Mouse (Mus musculus): Measurements from ENCODE around the gene Gtf2b.

Gtf2b gene

GRCm38 (mm10) chr3:142764995-142765777 is at the start of gene Gtf2b:
Gene Gtf2b (plus strand): TSS chr3:142765045.
- in situ Hi-C loops (cut with MboI, MseI): no loop called here

GRCm38 (mm10) chr3:142725481-142725880 is 39.4 kb upstream of the Gtf2b start:
- in situ Hi-C loops (cut with MboI, MseI): no loop called here

GRCm38 (mm10) chr3:142725969-142726672 is 38.7 kb upstream of the Gtf2b start:
- in situ Hi-C loops (cut with MboI, MseI): no loop called here

GRCm38 (mm10) chr3:142734291-142734690 is 30.6 kb upstream of the Gtf2b start:
- in situ Hi-C loops (cut with MboI, MseI): no loop called here

- in situ Hi-C loops (cut with MboI, MseI): loop anchor here (10.0 kb wide), 1 partner anchor 1154 kb away; no protein-coding TSS in a partner anchor
Measured at GRCm38 (mm10) chr3:142740896-142741295, 23.9 kb upstream of the Gtf2b start.

- in situ Hi-C loops (cut with MboI, MseI): loop anchor here (10.0 kb wide), 1 partner anchor 1151 kb away; no protein-coding TSS in a partner anchor
Measured at GRCm38 (mm10) chr3:142743973-142744898, 20.6 kb upstream of the Gtf2b start.

- in situ Hi-C loops (cut with MboI, MseI): loop anchor here (10.0 kb wide), 1 partner anchor 1150 kb away; no protein-coding TSS in a partner anchor
Measured at GRCm38 (mm10) chr3:142745076-142745475, 19.8 kb upstream of the Gtf2b start.

GRCm38 (mm10) chr3:142747673-142748072 is 17.2 kb upstream of the Gtf2b start:
- in situ Hi-C loops (cut with MboI, MseI): loop anchor here (10.0 kb wide), 1 partner anchor 1147 kb away; no protein-coding TSS in a partner anchor

- in situ Hi-C loops (cut with MboI, MseI): loop anchor here (10.0 kb wide), 1 partner anchor 1146 kb away; no protein-coding TSS in a partner anchor
Measured at GRCm38 (mm10) chr3:142749131-142749530, 15.7 kb upstream of the Gtf2b start.

- in situ Hi-C loops (cut with MboI, MseI): no loop called here
Measured at GRCm38 (mm10) chr3:142755132-142755867, 9.5 kb upstream of the Gtf2b start.

GRCm38 (mm10) chr3:142757841-142758240 is 7.0 kb upstream of the Gtf2b start:
- in situ Hi-C loops (cut with MboI, MseI): no loop called here

GRCm38 (mm10) chr3:142758593-142758992 is 6.3 kb upstream of the Gtf2b start:
- in situ Hi-C loops (cut with MboI, MseI): no loop called here

GRCm38 (mm10) chr3:142760356-142760755 is 4.5 kb upstream of the Gtf2b start:
- in situ Hi-C loops (cut with MboI, MseI): no loop called here

- in situ Hi-C loops (cut with MboI, MseI): no loop called here
Measured at GRCm38 (mm10) chr3:142765778-142766165, 927 bp downstream of the Gtf2b start.

GRCm38 (mm10) chr3:142768498-142768897 is 3.7 kb downstream of the Gtf2b start:
- in situ Hi-C loops (cut with MboI, MseI): no loop called here

- in situ Hi-C loops (cut with MboI, MseI): no loop called here
Measured at GRCm38 (mm10) chr3:142770518-142770917, 5.7 kb downstream of the Gtf2b start.

- in situ Hi-C loops (cut with MboI, MseI): no loop called here
Measured at GRCm38 (mm10) chr3:142773538-142774191, 8.8 kb downstream of the Gtf2b start.

GRCm38 (mm10) chr3:142777227-142777626 is 12.4 kb downstream of the Gtf2b start:
- in situ Hi-C loops (cut with MboI, MseI): no loop called here

- in situ Hi-C loops (cut with MboI, MseI): no loop called here
Measured at GRCm38 (mm10) chr3:142786423-142787072, 21.7 kb downstream of the Gtf2b start.

GRCm38 (mm10) chr3:142795587-142795986 is 30.7 kb downstream of the Gtf2b start:
- in situ Hi-C loops (cut with MboI, MseI): no loop called here
